Mouse (Mus musculus) brain, embryonic 14.5 days (tissue): ENCODE results near the gene Gramd2. TPM values are rescaled to one million over a fixed set of nuclear protein-coding genes. Genes with fewer than 3 reads are reported as not detected.

Experiments
- DNase-seq: peaks from one replicate; pipeline ENCODE4 v3.0.0-alpha.2; 2011; ENCODE audit warnings: low read depth
- CTCF ChIP-seq: fragments of 200-500 bp; IDR thresholded peaks from 2 replicates; pipeline ENCODE4 v1.5.1; 2012; ENCODE audit warnings: inconsistent platforms, mild to moderate bottlenecking, moderate library complexity, borderline replicate concordance; ENCODE audit not compliant: insufficient read depth, insufficient read length; ENCODE audit errors: extremely low read depth
- POLR2A ChIP-seq: fragments of 200-500 bp; IDR thresholded peaks from 2 replicates; pipeline ENCODE4 v1.6.1; 2012; ENCODE audit warnings: mild to moderate bottlenecking, inconsistent platforms, borderline replicate concordance; ENCODE audit not compliant: poor library complexity, insufficient read depth, insufficient read length, severe bottlenecking; ENCODE audit errors: extremely low read depth
- polyA plus RNA-seq: library from polyadenylated mRNA; depleted of rRNA; stranded (reverse); fragments of >200 nt; gene quantifications from 2 replicates; pipeline ENCODE4 v1.2.3, GENCODE M21; 2012; rRNA removed

Gene Gramd2
- 7.6 and 8.8 TPM in 2 replicates for polyA plus RNA-seq

GRCm38 (mm10) chr9:59679678-59680533 is at the start of gene Gramd2:
Gene Gramd2, plus strand, starts transcription at chr9:59680144.
- DNase-seq, result peak; percentile 87
- TF ChIP-seq CTCF (no peak), POLR2A (0 out of 2 replicates have a peak, but pooled peaks have one; percentile 33)

GRCm38 (mm10) chr9:59638372-59638771 is 41.6 kb upstream of the Gramd2 start:
- no peak for TF ChIP-seq CTCF
- TF ChIP-seq POLR2A, result no peak
- DNase-seq, result no peak

- no peak for DNase-seq
- TF ChIP-seq POLR2A, result no peak
- TF ChIP-seq CTCF, result no peak
Measured at GRCm38 (mm10) chr9:59639936-59640335, 40.0 kb upstream of the Gramd2 start.

- DNase-seq, result no peak
- TF ChIP-seq CTCF (no peak), POLR2A (no peak)
Measured at GRCm38 (mm10) chr9:59641320-59641719, 38.6 kb upstream of the Gramd2 start.

- TF ChIP-seq CTCF (no peak), POLR2A (no peak)
- no peak for DNase-seq
Measured at GRCm38 (mm10) chr9:59649911-59650310, 30.0 kb upstream of the Gramd2 start.

GRCm38 (mm10) chr9:59653371-59653770 is 26.6 kb upstream of the Gramd2 start:
- DNase-seq, result no peak
- TF ChIP-seq CTCF (no peak), POLR2A (no peak)

GRCm38 (mm10) chr9:59654450-59654983 is 25.4 kb upstream of the Gramd2 start:
- DNase-seq, result no peak

GRCm38 (mm10) chr9:59655958-59656634 is 23.8 kb upstream of the Gramd2 start, which contains the start of gene Pkm:
Gene Pkm, plus strand, starts transcription at chr9:59656368.
- peak; percentile 99 for DNase-seq
- TF ChIP-seq CTCF, result no peak
- peak; percentile 89; the same call in 1 of the 2 replicates for TF ChIP-seq POLR2A

More at GRCm38 (mm10) chr9:59654450-59654983, 25.4 kb upstream of the Gramd2 start:
- TF ChIP-seq POLR2A, result no peak
- TF ChIP-seq CTCF, result no peak

GRCm38 (mm10) chr9:59656635-59657617 is 23.0 kb upstream of the Gramd2 start:
- TF ChIP-seq POLR2A, result no peak
- peak; percentile 67 for TF ChIP-seq CTCF
- peak; percentile 97 for DNase-seq

- DNase-seq, result peak; percentile 45
- TF ChIP-seq CTCF, result no peak
- no peak for TF ChIP-seq POLR2A
Measured at GRCm38 (mm10) chr9:59658146-59658545, 21.8 kb upstream of the Gramd2 start.
